19 mouse cellular contexts compared by ENCODE assay signal in genomic region chr6:71262142-71262833, GRCm38 (mm10). TPM values are rescaled to one million over a fixed set of nuclear protein-coding genes. Genes with fewer than 3 reads are reported as not detected.
DNase-seq lines count a peak whose midpoint lies in the region; ATAC-seq and TF ChIP-seq lines count a peak whose summit lies in the region.
"Had no signal": no experiment of that assay in that cellular context is flagged by ENCODE, and none has a peak within 500 bp of the region (broad histone marks: within the 10 kb centered on the region; RNA-seq: fewer than 3 reads in every experiment).

No protein-coding gene starts in this region.

- no peak overlapping the region for H3K9ac ChIP-seq in CH12.LX (ENCODE audit: insufficient read depth, low read depth)
- H3K9ac ChIP-seq in midbrain, embryonic 11.5 days (ENCODE audit: low read length), result no peak overlapping the region
- H3K9ac ChIP-seq: lung, embryonic 15.5 days; neural tube, embryonic 15.5 days had no signal

- no peaks in the 10 kb centered on the region for H3K79me2 ChIP-seq in C2C12 (ENCODE audit: control insufficient read depth, insufficient read depth)
- H3K79me2 ChIP-seq in CH12.LX (replicated peaks; ENCODE audit: control insufficient read depth, extremely low read depth, insufficient read depth, poor library complexity, severe bottlenecking), result no peaks in the 10 kb centered on the region

- no peak for ATAC-seq in midbrain, embryonic 11.5 days (ENCODE audit: low FRiP score)
- ATAC-seq: intestine, embryonic 16.5 days had no signal

- in situ Hi-C loops in CH12.LX (cut with MboI; ENCODE audit: low pct_ligation_motif_present, low pct_unique_long_range_greater_than_20kb, low sequenced_read_pairs), result loop anchor here (10.0 kb wide), 1 partner anchor 97 kb away; no protein-coding TSS in a partner anchor

- H3K9me3 ChIP-seq in CH12.LX (replicated peaks; ENCODE audit: low read length), result no peaks in the 10 kb centered on the region
- no peaks in the 10 kb centered on the region for H3K9me3 ChIP-seq in midbrain, embryonic 11.5 days (ENCODE audit: control insufficient read depth, low read length)
- H3K9me3 ChIP-seq: lung, embryonic 15.5 days; neural tube, embryonic 15.5 days had no signal

- H3K36me3 ChIP-seq in C2C12 (ENCODE audit: control insufficient read depth, insufficient read depth), result no peaks in the 10 kb centered on the region
- H3K36me3 ChIP-seq in CH12.LX (replicated peaks in 1 of 2; ENCODE audit: control insufficient read depth in 1 of 2, insufficient read depth in 1 of 2, low read length in 1 of 2), result no peaks in the 10 kb centered on the region
- no peaks in the 10 kb centered on the region for H3K36me3 ChIP-seq in midbrain, embryonic 11.5 days (ENCODE audit: control insufficient read depth, insufficient read depth, low read length)
- H3K36me3 ChIP-seq: lung, embryonic 15.5 days; neural tube, embryonic 15.5 days had no signal

- 85% methylated on average over 8 of the region's 8 CpGs for WGBS in midbrain, embryonic 11.5 days

- H3ac ChIP-seq in C2C12 (ENCODE audit: control insufficient read depth, insufficient read length, low read depth), result no peak overlapping the region

- intact Hi-C loops in heart, postnatal 10 days (cut with DNase I), result no loop called here

- H3K27ac ChIP-seq in CH12.LX (ENCODE audit: insufficient read depth, low read depth), result no peak overlapping the region
- no peak overlapping the region for H3K27ac ChIP-seq in midbrain, embryonic 11.5 days (ENCODE audit: low read depth, low read length)
- H3K27ac ChIP-seq: lung, embryonic 15.5 days; neural tube, embryonic 15.5 days; stomach, postnatal 0 days had no signal

- TF ChIP-seq POLR2A in CH12.LX (IDR thresholded peaks at IDR 0.05; ENCODE audit: low read depth, low read length), result no peak

- H3K4me2 ChIP-seq in CH12.LX (ENCODE audit: insufficient read depth, low read depth, poor library complexity, severe bottlenecking), result no peak overlapping the region; the same call in 1 of the 2 replicates
- no peak overlapping the region for H3K4me2 ChIP-seq in midbrain, embryonic 11.5 days
- H3K4me2 ChIP-seq: liver, embryonic 11.5 days; lung, embryonic 15.5 days; neural tube, embryonic 15.5 days had no signal

- TF ChIP-seq CTCF in C2C12 (IDR thresholded peaks at IDR 0.05; ENCODE audit: control insufficient read depth, insufficient read depth, insufficient read length) (no peak), CH12.LX (conservative IDR thresholded peaks at IDR 0.05 in 1 of 2, IDR thresholded peaks at IDR 0.05 in 1 of 2; ENCODE audit: low read depth in 2 of 2, low read length in 2 of 2) (no peak)

- H3K27me3 ChIP-seq in C2C12 (ENCODE audit: control insufficient read depth, insufficient read depth, insufficient read length), result no peaks in the 10 kb centered on the region
- no peaks in the 10 kb centered on the region for H3K27me3 ChIP-seq in CH12.LX (replicated peaks)
- H3K27me3 ChIP-seq in midbrain, embryonic 11.5 days (ENCODE audit: control insufficient read depth, insufficient read depth, low read length), result no peaks in the 10 kb centered on the region
- H3K27me3 ChIP-seq: lung, embryonic 15.5 days; neural tube, embryonic 15.5 days had no signal

- TF ChIP-seq RAD21 in CH12.LX (IDR thresholded peaks at IDR 0.05; ENCODE audit: low read depth, low read length), result no peak

- TF ChIP-seq EP300 in CH12.LX (IDR thresholded peaks at IDR 0.05; ENCODE audit: low read length), result no peak

- H3K79me3 ChIP-seq in C2C12 (ENCODE audit: low read depth), result no peaks in the 10 kb centered on the region

- peaks cover 13 to 16% of the 10 kb centered on the region in 2 experiments; a peak in 3 of 4 replicates for H3K4me1 ChIP-seq in CH12.LX (ENCODE audit: control insufficient read depth in 1 of 2, insufficient read depth in 2 of 2)
- no peaks in the 10 kb centered on the region for H3K4me1 ChIP-seq in midbrain, embryonic 11.5 days (ENCODE audit: control insufficient read depth, insufficient read depth, low read length)
- H3K4me1 ChIP-seq: lung, embryonic 15.5 days; neural tube, embryonic 15.5 days had no signal

- H3K4me3 ChIP-seq in C2C12 (ENCODE audit: insufficient read depth, poor library complexity, severe bottlenecking), result no peak overlapping the region
- no peak overlapping the region for H3K4me3 ChIP-seq in CH12.LX (replicated peaks in 1 of 3; ENCODE audit: low read depth in 2 of 3, low read length in 2 of 3, poor library complexity in 1 of 3)
- no peak overlapping the region for H3K4me3 ChIP-seq in midbrain, embryonic 11.5 days (ENCODE audit: low read depth, low read length)
- H3K4me3 ChIP-seq: lung, embryonic 15.5 days; neural tube, embryonic 15.5 days had no signal

- dilution Hi-C loops in CH12.LX (cut with MboI; ENCODE audit: extremely low pct_ligation_motif_present, extremely low pct_unique_long_range_greater_than_20kb, low sequenced_read_pairs), result no loop called here

- DNase-seq in CH12.LX (ENCODE audit: extremely low read depth) (no peak), MN1 (ENCODE audit: low spot score) (no peak)
- DNase-seq in heart, adult 9 months (ENCODE audit: low spot score in 2 of 2), result peak; percentile 57 to 69
- peak; percentile 72 to 78 for DNase-seq in heart, postnatal 10 days
- no peak for DNase-seq in midbrain, embryonic 11.5 days (ENCODE audit: low spot score, missing footprints)
- no peak for DNase-seq in frontal cortex, postnatal 36 days (ENCODE audit: low spot score in 2 of 2)
- no peak for DNase-seq in cerebellum, postnatal 10 days
- DNase-seq: adrenal gland, postnatal 14 days; cerebellum, adult 9-11 months; kidney, postnatal 10 days; retina, postnatal 1 day; thymus, postnatal 4 days had no signal

TF ChIP-seq in C2C12, 6 proteins besides CTCF, POLR2A, EP300 and RAD21:
- TF ChIP-seq MAX (IDR thresholded peaks at IDR 0.05) (no peak), USF1 (IDR thresholded peaks at IDR 0.05; ENCODE audit: low read depth) (no peak), MYOD1 (IDR thresholded peaks at IDR 0.05; ENCODE audit: control insufficient read depth, insufficient read length, low read depth) (peak; percentile 77)
TF ChIP-seq in C2C12: peak in this region for 1.

TF ChIP-seq in CH12.LX, 34 proteins besides CTCF, POLR2A, EP300 and RAD21:
- TF ChIP-seq MYC (IDR thresholded peaks at IDR 0.05; ENCODE audit: low read depth, low read length) (no peak), TCF12 (IDR thresholded peaks at IDR 0.05; ENCODE audit: low read depth, low read length) (no peak), MEF2A (IDR thresholded peaks at IDR 0.05; ENCODE audit: borderline replicate concordance, low read depth, low read length) (peak; percentile 25; the same call in 1 of the 2 replicates), ETS1 (conservative IDR thresholded peaks at IDR 0.05; ENCODE audit: low read depth, low read length) (no peak), ZC3H11A (IDR thresholded peaks at IDR 0.05; ENCODE audit: low read depth, low read length) (no peak), MAFK (IDR thresholded peaks at IDR 0.05; ENCODE audit: insufficient replicate concordance, low read length) (no peak), NELFE (IDR thresholded peaks at IDR 0.05; ENCODE audit: low read depth, low read length) (no peak), KAT2A (IDR thresholded peaks at IDR 0.05; ENCODE audit: insufficient replicate concordance, low read length) (no peak), BHLHE40 (IDR thresholded peaks at IDR 0.05; ENCODE audit: low read depth, low read length) (no peak)

RNA-seq across cellular contexts. Expression of gene Krcc1, which starts 9.2 kb away (rescaled TPM):
- 11.5 TPM for polyA plus RNA-seq in C2C12 (2012; fragmentation: generic; extraction: Trizol)
- total RNA-seq in CH12.LX (2012; rRNA removed), result 16.7 and 18.7 TPM in 2 replicates
- 40.2 and 42.0 TPM in 2 replicates for total RNA-seq in CH12.LX (2014; rRNA removed)
- polyA plus RNA-seq in CH12.LX (2012; ENCODE audit: insufficient read length, low read depth), result 23.6 and 28.2 TPM in 2 replicates
- total RNA-seq in heart, postnatal 10 days (2021), result 10 to 100 TPM; 51.0 to 55.9 TPM
- polyA plus RNA-seq in midbrain, embryonic 11.5 days (2014; fragmentation: Nextera tagmentation; extraction: Ambion mirVana), result 36.1 and 40.2 TPM in 2 replicates

RNA-seq across cellular contexts. Expression of gene Smyd1, which starts 59.7 kb away (rescaled TPM):
- polyA plus RNA-seq in C2C12 (2012; fragmentation: generic; extraction: Trizol) (7.1 TPM), CH12.LX (2012; ENCODE audit: insufficient read length, low read depth) (0.27 and 0.37 TPM in 2 replicates)
- total RNA-seq in CH12.LX (2012; rRNA removed) (0.08 TPM in 2 replicates), CH12.LX (2014; rRNA removed) (0.08 and 0.61 TPM in 2 replicates)
- total RNA-seq in heart, postnatal 10 days (2021), result 100 to 1,000 TPM; 361 to 384 TPM
- 0.12 and 0.15 TPM in 2 replicates for polyA plus RNA-seq in midbrain, embryonic 11.5 days (2014; fragmentation: Nextera tagmentation; extraction: Ambion mirVana)
- total RNA-seq: monocyte, adult 5-6 weeks had no signal

Comparison
In these comparisons a context has a peak if more than half of its experiments do, and no peak if none do; other contexts are left out.
1. DNase-seq: peak in heart, adult 9 months (2 of 2) and heart, postnatal 10 days (2 of 2); none in CH12.LX (single experiment), MN1 (single experiment), midbrain, embryonic 11.5 days (single experiment), frontal cortex, postnatal 36 days (0 of 2) and cerebellum, postnatal 10 days (0 of 2).